Comparison of ENCODE assay signal across 19 mouse cellular contexts in genomic region chr7:99057053-99057630, GRCm38 (mm10).
DNase-seq lines count a peak whose midpoint lies in the region; ATAC-seq and TF ChIP-seq lines count a peak whose summit lies in the region.
"Had no signal": no experiment of that assay in that cellular context is flagged by ENCODE, and none has a peak within 500 bp of the region (broad histone marks: within the 10 kb centered on the region; RNA-seq: fewer than 3 reads in every experiment).

No protein-coding gene starts in this region.

- 63% methylated on average over 17 of the region's 17 CpGs for WGBS in kidney, adult 2 months
- WGBS in kidney, embryonic 14.5 days: 82% methylated on average over 17 of the region's 17 CpGs
- 92% methylated on average over 17 of the region's 17 CpGs for WGBS in limb, embryonic 10.5 days

- no peak for ATAC-seq in kidney, embryonic 14.5 days (ENCODE audit: low FRiP score, low TSS enrichment)
- ATAC-seq: forebrain, embryonic 15.5 days; inflammation-experienced regulatory T-cells, adult 6 months; midbrain, embryonic 16.5 days; Patski had no signal

- H3K36me3 ChIP-seq in kidney, adult 2 months (ENCODE audit: control insufficient read depth, insufficient read depth, low read length): no peaks in the 10 kb centered on the region
- no peaks in the 10 kb centered on the region for H3K36me3 ChIP-seq in kidney, embryonic 14.5 days (ENCODE audit: control insufficient read depth, insufficient read depth, low read length)
- H3K36me3 ChIP-seq in limb, embryonic 10.5 days: no peaks in the 10 kb centered on the region
- H3K36me3 ChIP-seq: forebrain, embryonic 15.5 days; neural tube, embryonic 12.5 days had no signal

- H3K27me3 ChIP-seq in kidney, adult 2 months (replicated peaks; ENCODE audit: control insufficient read depth, insufficient read depth, low read length): no peaks in the 10 kb centered on the region
- no peaks in the 10 kb centered on the region for H3K27me3 ChIP-seq in kidney, embryonic 14.5 days (ENCODE audit: control insufficient read depth, insufficient read depth, low read length)
- H3K27me3 ChIP-seq in limb, embryonic 10.5 days (ENCODE audit: low read depth, poor library complexity, severe bottlenecking): no peaks in the 10 kb centered on the region
- H3K27me3 ChIP-seq: CH12.LX; forebrain, embryonic 15.5 days; liver, embryonic 13.5 days; neural tube, embryonic 12.5 days; Patski had no signal

- no peak for TF ChIP-seq POLR2A in kidney, adult 2 months (IDR thresholded peaks at IDR 0.05; ENCODE audit: low read depth, low read length)

- TF ChIP-seq CTCF in kidney, adult 2 months (conservative IDR thresholded peaks at IDR 0.05; ENCODE audit: insufficient read depth, insufficient read length, low read depth, low read length): no peak

- H3K4me2 ChIP-seq in kidney, embryonic 14.5 days (replicated peaks; ENCODE audit: low read depth, low read length): no peak overlapping the region
- H3K4me2 ChIP-seq: forebrain, embryonic 15.5 days; liver, embryonic 13.5 days; neural tube, embryonic 12.5 days had no signal

- H3K9me3 ChIP-seq in kidney, embryonic 14.5 days (ENCODE audit: control insufficient read depth, low read length): no peaks in the 10 kb centered on the region
- H3K9me3 ChIP-seq in limb, embryonic 10.5 days (replicated peaks): no peaks in the 10 kb centered on the region
- H3K9me3 ChIP-seq: heart, embryonic 10.5 days; liver, embryonic 13.5 days; neural tube, embryonic 12.5 days had no signal

- no peak overlapping the region for H3K9ac ChIP-seq in kidney, embryonic 14.5 days (ENCODE audit: low read depth, low read length)
- H3K9ac ChIP-seq: forebrain, embryonic 15.5 days; liver, embryonic 13.5 days; neural tube, embryonic 12.5 days had no signal

- peak; percentile 47 for DNase-seq in kidney, adult 2 months
- DNase-seq in urinary bladder, postnatal 36 days (ENCODE audit: low spot score in 2 of 2): peak; percentile 42 to 47
- no peak for DNase-seq in urinary bladder, postnatal 25 days (ENCODE audit: low spot score)
- peak; percentile 23 for DNase-seq in limb, embryonic 10.5 days (ENCODE audit: low spot score)
- no peak for DNase-seq in layer of hippocampus, adult 11-12 months (ENCODE audit: low spot score)
- no peak for DNase-seq in frontal cortex, adult 2 months (ENCODE audit: extremely low spot score in 1 of 2, low spot score in 1 of 2)
- DNase-seq: cerebellum, adult 9-11 months; embryo, embryonic 11 days; gastrocnemius, postnatal 10 days; heart, postnatal 36 days; liver, embryonic 13.5 days had no signal

- no peak overlapping the region for H3K27ac ChIP-seq in kidney, adult 2 months (ENCODE audit: insufficient read depth, low read depth, low read length)
- no peak overlapping the region for H3K27ac ChIP-seq in kidney, embryonic 14.5 days (ENCODE audit: low read depth, low read length)
- no peak overlapping the region for H3K27ac ChIP-seq in limb, embryonic 10.5 days
- H3K27ac ChIP-seq: forebrain, embryonic 15.5 days; heart, embryonic 10.5 days; liver, embryonic 13.5 days; neural tube, embryonic 12.5 days had no signal

- no peak overlapping the region for H3K4me3 ChIP-seq in kidney, adult 2 months (ENCODE audit: insufficient read depth, low read depth, low read length)
- H3K4me3 ChIP-seq in kidney, embryonic 14.5 days (ENCODE audit: low read length): no peak overlapping the region
- no peak overlapping the region for H3K4me3 ChIP-seq in limb, embryonic 10.5 days
- H3K4me3 ChIP-seq: forebrain, embryonic 15.5 days; heart, embryonic 10.5 days; liver, embryonic 13.5 days; neural tube, embryonic 12.5 days had no signal

- 0 out of 2 replicates have a peak, but pooled peaks cover 4% of the 10 kb centered on the region for H3K4me1 ChIP-seq in kidney, adult 2 months (ENCODE audit: control insufficient read depth, insufficient read depth, low read length)
- no peaks in the 10 kb centered on the region for H3K4me1 ChIP-seq in kidney, embryonic 14.5 days (ENCODE audit: control insufficient read depth, insufficient read depth, low read length)
- H3K4me1 ChIP-seq in limb, embryonic 10.5 days: peaks cover 13% of the 10 kb centered on the region; the same call in 1 of the 2 replicates
- H3K4me1 ChIP-seq: forebrain, embryonic 15.5 days; neural tube, embryonic 12.5 days had no signal

Comparison
In these comparisons a context has a peak if more than half of its experiments do, and no peak if none do; other contexts are left out.
1. DNase-seq: peak in kidney, adult 2 months (single experiment), urinary bladder, postnatal 36 days (2 of 2) and limb, embryonic 10.5 days (single experiment); none in urinary bladder, postnatal 25 days (single experiment), layer of hippocampus, adult 11-12 months (single experiment) and frontal cortex, adult 2 months (0 of 2).